Mouse (Mus musculus): ENCODE data around the gene Tspan11.

The Tspan11 gene

DNA sequence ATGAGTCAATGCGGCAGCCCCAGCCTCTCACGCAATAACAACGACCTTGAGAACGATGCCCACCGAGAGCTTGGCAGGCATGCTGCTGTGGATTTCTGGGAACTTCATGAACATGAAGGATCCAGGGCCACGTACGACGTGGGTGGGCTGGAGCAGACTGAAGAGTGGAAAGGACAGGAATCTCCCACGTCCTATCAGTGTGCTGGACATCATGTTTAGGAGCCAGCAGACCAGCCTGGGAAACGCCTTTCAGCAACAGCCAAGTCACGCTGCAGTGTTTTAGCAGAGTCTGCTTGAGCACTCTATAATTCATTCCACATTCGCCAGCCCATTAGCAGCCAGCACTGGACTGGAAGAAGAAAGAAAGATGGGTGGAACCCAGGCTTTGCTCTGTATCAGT lies 10.4 kb upstream of the Tspan11 start:
- DNase-seq (ENCODE audit: low read depth, low spot score), result no peak

DNA sequence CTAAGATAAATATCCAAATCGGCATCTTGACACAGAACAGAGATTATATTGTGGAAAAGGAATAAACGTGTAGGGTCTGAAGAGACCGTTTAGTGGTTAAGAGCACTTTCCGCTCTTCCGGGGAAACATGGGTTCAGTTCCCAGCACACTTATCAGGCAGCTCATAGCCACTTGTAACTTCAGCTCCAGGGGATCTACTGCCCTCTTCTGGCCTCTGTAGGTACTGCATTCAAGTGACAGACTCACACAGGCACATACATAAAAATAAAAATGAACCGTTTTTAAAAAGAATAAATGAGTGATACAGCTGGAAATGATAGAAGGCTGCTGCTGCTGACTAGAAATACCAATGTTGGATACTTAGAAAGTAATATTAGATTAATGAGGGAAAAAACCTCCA lies 7.9 kb upstream of the Tspan11 start:
- no peak for DNase-seq (ENCODE audit: low read depth, low spot score)

DNA sequence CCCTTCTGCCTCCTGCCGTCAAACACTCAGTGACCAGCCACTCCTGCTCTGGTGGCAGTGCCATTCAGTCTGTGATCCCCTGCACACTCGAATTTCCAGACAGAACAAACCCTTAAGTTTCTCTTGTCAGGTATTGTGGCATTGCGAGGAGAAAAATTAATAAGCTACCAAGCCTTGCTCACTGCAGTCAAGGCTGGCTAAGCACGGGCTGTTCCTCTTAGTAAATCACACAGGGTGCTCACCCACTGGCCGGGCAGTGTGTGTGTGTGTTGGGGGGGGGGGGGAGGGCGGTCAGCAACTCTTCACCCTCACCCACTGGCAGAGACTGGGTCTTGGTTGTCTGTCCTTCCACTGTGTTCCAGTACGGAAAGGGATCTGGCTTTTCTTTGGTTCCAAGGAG lies 473 bp upstream of the Tspan11 start:
- no peak for DNase-seq (ENCODE audit: low read depth, low spot score)

DNA sequence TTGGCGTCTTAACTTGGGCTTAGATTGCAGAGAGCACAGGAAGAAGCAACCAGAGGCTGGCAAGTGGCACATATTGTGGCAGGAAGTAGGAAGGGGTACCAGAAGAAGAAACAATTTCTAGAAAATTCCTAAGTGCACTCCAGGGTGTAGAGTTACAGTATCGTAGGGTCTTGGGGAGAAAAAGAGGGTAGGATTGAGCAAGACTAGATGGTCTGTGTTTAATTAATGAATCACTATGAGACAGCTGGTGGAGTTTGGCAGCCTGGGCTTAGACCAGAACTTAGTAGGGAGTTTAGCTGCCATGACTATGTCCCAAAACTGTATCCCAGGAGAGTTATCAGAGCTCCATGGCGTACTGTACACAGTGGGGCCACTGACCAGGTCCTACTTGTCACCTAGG lies 1.2 kb downstream of the Tspan11 start:
- DNase-seq (ENCODE audit: low read depth, low spot score), result no peak

DNA sequence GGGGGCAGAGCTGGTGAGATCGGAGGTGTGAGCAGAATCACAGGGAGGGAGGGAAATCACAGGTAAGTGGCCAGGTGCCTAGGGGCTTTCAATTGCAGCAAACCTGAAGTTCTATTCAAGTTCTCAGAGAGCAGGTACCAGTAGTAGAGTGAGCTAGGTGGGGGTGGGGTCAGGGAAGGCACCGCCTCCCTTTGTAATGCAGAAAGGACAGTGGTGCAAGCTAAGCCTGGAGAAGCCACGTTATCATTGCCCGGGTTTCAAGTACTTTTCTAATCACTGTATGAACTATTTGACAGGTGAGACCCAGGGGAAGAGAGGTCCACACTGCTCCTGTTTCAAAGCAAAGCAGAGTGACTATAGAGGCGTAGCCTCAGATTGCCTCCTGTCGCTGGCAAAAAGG lies 6.2 kb downstream of the Tspan11 start:
- no peak for DNase-seq (ENCODE audit: low read depth, low spot score)

DNA sequence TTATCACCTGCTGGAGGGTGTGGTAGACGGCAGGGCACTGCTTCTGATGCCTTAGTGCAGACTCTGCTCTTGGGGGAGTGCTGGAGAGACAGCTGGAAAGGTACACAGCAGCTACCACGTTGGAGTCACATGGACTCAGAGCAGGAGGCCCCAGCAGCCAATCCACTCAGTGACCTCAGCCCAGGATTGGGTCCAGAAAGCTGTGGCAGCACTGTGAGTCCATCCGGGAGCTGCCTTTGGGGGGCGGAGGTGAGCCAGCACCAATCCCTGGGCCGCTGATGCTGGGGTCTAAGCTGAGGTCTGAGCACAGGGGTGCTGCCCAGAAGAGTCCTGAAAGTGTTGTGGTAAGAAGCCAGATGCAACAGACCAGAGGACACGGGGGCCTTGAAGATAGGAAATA lies 7.6 kb downstream of the Tspan11 start:
- no peak for DNase-seq (ENCODE audit: low read depth, low spot score)

DNA sequence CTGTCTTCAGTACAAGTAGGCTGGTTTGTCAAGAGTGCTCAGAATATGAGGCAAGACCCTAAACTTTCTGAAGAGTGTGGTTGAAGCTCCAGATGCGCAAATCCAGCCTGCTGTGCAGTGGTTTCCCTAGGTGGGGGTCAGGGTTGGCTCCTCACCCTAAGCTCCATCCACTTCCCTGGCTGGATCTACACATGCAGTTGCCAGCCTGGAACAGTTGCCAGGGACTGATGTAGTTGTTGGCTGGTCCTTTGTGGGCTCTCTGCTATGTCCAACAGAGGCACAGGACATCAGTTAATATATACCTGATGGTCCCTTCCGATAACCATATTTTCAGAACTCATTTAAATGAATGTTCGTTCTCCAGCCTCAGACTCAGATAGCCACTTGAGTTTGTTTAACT lies 9.0 kb downstream of the Tspan11 start:
- no peak for DNase-seq (ENCODE audit: low read depth, low spot score)

DNA sequence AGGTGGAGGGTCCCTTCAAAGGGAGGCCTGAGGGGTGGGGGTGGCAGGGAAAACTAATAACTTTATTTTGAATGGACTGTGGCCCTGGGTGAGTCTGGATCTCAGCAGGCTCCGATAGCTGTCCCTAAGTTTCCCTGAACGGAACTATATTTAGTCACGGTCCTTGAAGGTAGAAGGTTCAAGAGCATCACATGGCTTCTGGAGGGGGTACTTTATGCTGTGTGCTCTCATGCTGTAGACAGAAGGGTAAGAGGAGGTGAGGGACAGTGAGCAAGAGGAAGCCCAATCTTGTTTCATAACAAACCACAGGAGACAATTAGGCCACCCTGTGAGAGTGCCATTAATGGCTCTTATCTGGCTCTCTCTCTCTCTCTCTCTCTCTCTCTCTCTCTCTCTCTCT lies 10.0 kb downstream of the Tspan11 start:
- no peak for DNase-seq (ENCODE audit: low read depth, low spot score)

DNA sequence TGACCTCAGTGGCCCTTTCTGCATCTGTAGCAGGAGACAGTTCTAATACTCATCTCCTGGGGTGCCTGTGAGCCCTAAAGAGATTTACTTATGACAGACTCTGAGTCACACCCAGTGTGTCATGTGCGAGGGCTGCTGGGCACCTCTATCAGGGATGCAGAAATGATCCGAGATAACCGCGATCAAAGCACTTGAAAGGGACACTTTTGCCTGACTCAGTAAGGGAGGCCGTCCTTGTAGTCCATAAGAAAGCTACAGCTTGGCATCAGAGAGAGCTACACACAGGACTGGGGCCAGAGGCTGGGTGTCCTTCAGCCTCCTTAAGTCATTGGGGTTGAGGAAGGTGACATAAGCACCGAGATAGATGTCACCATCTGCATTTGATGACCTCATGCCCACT lies 12.7 kb downstream of the Tspan11 start:
- DNase-seq (ENCODE audit: low read depth, low spot score), result peak; percentile 11

DNA sequence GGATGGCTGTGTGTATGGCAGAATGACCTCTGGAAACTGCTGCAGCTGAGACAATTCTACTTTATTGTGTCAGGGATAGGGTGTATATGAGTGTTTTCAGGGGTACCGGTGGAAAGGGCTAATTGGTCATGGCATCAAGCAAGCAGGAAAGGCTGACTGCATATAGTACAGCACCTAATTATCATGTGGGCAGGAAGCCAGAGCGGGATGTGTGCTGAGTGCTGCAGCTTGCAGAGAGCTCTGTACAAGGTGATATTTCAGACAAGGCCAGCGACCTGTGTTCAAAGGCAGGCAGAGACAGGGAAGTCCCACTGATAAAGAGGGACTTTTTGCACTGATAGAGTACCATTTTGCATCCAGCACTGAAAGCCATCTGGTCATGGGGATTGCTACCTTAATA lies 13.9 kb downstream of the Tspan11 start:
- DNase-seq (ENCODE audit: low read depth, low spot score), result no peak

DNA sequence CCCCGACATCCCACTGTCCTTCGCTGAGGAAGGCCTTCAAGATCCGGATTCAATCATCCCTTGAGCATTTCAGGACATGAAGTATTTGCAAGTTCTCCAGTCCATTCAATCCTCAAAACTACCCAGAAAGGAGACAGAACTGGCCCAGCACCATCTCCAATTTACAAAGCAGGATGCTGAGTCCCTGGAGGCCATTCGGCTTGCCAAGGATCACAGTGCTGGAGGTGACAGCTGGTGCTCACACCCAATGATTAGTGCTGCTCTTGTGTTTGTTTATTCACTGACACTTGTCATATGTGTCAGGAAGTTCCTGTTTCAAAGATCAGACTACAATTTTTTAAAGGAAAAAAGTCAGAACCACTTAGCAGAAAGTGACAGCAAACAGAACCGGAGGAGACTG lies 14.3 kb downstream of the Tspan11 start:
- peak; percentile 13 for DNase-seq (ENCODE audit: low read depth, low spot score)

DNA sequence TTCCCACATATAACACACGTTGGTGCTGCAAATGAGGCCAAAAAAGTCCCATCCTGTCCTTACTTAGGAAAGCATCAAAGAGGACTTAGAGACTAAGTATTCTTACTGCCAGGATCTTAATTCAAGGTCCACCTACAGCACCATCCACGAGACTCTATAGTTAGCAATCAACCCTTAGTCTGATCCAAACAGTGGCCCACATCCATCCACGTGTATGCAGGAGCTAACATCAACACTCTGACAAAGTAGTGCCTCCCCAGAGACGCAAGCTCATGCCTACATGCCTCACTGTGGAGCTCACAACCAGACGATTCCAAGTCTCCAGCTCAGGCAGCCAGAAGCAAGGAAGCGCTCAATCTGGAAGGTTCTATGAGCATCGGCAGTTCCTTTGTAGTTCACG lies 15.2 kb downstream of the Tspan11 start:
- peak; percentile 82 for DNase-seq (ENCODE audit: low read depth, low spot score)

DNA sequence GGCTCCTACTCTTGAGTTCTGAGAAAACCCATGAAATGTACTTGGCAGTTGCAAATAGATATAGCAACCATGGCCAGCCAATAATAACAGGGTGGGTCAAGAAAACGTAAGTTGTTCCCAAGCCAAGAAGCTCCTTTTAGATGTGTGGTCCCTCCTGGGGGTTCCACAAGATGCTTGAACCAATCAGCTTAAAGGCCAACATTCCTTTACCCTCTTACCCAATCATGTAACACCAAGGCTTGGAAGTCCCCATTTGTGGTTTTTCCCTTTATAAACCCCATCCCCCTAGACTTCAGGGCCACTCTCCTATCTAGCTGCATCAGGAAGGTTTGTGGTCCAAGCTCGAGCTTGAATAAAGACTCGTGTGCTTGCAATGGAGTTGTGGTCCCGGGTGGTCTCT lies 23.2 kb downstream of the Tspan11 start:
- DNase-seq (ENCODE audit: low read depth, low spot score), result no peak

DNA sequence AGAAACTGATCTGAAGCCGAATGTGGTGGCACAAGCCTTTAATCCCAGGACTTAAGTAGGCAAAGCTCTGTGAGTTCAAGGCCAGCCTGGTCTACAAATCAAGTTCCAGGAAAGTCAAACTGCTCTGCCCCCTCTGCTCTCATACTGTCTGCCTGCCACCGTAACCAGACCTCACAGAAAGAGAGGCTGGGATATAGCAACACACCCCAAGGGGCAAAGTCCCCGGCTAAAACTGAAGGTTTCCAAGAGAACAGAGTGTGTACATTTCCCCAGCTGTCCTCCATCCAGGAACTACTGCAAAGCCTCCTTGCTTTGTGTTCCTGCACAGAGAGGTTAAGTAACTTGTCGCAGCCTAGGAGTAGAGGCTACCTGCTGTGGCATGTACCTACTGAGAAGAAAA lies 24.3 kb downstream of the Tspan11 start:
- DNase-seq (ENCODE audit: low read depth, low spot score), result no peak

DNA sequence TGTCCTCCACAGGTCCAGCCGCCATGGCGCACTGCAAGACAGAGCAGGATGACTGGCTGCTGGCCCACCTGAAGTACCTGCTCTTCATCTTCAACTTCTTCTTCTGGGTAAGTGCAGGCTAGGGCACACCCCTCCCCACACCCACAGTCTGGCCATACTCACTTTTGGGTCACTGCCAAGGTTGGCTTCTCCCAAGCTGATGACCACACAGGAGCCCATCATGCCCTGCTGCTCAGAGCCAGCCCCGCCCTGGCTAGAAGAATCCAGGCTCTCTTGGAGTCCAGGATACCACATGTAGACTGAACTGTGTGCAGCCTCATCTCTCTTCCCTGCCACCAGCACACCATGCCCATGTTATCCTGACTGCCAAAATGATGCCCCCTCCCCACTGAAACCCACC lies 25.5 kb downstream of the Tspan11 start:
- DNase-seq (ENCODE audit: low read depth, low spot score), result no peak

DNA sequence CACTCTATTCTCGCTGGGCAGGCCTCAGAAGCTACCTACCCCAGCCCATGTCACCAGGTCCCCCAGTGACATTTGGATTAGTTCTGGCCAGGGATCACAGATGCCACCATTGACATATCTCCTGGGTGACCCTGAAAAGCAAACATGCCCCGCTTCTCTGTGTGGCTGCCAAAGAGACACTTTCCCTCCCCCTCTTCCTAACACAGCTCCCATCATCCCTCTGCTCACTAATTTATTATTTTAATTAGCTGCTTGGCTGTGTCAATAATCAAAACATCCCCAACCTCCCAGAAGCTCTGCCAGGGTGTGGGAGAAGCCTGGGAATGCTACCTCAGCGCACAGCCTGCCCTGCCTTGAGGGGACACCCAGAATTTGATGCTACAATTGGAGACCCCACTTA lies 29.6 kb downstream of the Tspan11 start:
- no peak for DNase-seq (ENCODE audit: low read depth, low spot score)

DNA sequence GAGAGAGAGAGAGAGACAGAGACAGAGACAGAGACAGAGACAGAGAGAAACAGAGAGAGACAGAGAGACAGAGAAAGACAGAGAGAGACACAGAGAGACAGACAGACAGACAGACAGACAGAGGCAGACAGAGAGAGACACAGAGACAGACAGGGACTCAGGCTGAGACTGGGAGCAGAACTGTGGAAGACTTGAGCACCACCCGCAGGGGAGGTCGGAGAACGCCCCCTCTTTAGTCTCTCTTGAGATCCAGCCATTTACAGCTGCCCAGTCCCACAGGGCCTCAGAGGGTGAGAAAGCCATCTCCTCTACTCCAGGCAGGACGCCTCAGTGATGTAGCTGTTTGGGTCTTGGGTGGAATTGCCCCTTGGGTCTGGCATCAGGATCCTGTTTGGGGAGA lies 30.3 kb downstream of the Tspan11 start:
- no peak for DNase-seq (ENCODE audit: low read depth, low spot score)

DNA sequence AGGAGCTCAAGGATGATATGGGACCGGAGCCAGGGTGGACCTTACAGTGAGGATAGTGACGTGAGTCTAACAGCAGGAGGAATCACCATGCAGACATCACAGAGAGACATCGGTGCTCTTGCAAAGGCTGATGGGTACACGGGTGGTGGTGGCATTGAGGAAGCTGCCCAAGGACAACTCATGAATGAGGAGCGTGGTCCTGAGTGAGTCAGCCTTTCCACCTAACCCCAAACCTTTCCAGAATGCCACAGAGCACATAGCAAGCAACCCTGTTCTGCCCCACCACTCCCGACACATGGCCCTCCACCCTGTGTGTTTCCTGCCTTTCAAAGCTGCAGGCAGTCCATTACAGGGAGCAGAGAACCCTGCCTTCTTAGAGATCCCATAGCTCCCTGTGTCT lies 32.1 kb downstream of the Tspan11 start:
- DNase-seq (ENCODE audit: low read depth, low spot score), result no peak

DNA sequence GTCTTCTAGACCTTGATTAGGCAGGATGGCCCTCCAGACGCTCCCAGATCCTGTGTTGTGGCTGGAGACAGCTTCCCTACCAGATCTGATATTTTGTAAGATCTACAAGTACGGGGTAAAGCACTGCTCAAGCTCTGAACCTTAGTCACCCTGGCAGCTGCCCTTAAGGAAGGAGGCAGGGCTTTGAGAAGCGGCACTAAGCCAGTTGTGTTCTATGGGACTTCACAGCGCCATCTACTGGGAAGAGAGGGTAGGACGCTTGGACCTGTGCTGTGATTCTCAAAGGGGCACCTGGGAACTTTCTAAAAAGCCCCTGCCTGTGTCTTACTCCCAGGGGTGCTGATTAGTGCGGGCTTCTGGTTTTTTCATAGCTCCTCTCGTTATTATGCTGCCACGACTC lies 33.3 kb downstream of the Tspan11 start:
- peak; percentile 87 for DNase-seq (ENCODE audit: low read depth, low spot score)

DNA sequence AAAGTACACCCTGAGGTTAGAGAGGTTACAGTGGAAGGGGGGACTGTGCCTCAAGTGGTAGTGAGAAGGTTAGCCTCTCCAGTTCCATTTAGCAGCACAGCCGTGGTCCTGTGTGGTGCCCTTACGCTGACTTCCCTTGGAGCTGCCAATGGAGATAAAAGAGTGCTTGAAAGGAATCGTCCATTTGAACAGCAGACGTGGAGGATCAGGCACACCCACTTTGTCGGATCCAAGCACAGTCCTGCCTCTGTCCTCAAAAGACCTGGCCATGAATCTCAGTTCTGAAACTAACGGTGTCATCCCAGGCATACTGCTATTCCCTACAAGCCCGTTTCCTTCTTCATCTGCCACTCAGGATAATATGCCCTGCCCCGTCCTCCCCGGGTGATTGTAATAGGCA lies 34.6 kb downstream of the Tspan11 start:
- no peak for DNase-seq (ENCODE audit: low read depth, low spot score)

DNA sequence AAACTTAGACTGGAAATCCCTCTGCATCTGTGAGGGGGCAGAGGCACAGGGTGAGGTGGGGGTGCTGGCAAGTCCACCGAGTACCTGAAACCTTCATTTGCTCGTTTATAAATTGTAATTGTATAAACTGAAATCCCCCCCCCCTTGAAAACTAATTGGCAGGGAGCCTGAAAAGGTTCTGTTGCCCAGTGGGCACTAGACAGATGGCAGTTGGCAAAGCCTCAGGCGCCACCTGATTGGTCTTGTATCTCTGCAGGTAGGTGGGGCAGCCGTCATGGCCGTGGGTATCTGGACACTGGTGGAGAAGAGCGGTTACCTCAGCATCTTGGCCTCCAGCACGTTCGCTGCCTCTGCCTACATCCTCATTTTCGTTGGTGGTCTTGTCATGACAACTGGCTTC lies 35.9 kb downstream of the Tspan11 start:
- no peak for DNase-seq (ENCODE audit: low read depth, low spot score)

DNA sequence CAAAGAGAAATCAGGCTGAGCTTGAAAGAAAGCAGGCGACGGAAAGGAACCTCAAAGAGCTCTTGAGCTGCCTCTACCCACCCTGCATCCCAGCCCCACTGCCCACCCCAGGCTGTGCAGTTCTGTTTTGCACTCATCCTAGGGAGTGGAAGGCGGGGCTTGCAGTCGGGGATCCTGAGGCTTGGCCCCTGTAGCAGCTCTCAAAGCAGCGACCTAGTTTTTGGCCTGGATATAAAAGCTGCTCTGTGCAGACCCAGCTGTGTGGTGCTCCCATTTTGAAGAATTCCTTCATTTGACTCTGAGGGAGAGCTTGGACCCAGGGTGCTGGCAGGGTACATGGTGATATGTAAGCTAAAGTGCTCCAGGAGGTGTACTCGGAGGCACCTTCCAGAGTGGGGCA lies 37.4 kb downstream of the Tspan11 start:
- peak; percentile 65 for DNase-seq (ENCODE audit: low read depth, low spot score)

DNA sequence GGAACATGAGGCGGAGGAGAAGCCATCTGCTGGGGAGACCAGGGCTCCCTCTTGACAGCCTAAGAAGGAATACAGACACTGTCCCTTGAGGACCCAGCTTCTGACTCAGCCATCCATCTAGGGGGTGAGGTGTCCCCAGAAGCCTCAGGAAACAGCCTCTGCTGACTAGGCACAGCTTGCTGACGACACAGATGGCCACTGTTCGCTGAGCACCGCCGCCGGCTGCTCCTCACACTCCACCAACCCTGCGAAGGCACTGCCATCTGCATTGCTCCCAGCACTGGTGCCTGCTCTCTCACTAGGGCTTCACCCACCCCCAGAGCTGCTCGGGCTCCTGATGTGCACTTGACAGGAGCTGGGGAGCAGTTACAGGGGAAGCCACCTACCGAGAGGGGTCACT lies 38.5 kb downstream of the Tspan11 start:
- peak; percentile 90 for DNase-seq (ENCODE audit: low read depth, low spot score)

DNA sequence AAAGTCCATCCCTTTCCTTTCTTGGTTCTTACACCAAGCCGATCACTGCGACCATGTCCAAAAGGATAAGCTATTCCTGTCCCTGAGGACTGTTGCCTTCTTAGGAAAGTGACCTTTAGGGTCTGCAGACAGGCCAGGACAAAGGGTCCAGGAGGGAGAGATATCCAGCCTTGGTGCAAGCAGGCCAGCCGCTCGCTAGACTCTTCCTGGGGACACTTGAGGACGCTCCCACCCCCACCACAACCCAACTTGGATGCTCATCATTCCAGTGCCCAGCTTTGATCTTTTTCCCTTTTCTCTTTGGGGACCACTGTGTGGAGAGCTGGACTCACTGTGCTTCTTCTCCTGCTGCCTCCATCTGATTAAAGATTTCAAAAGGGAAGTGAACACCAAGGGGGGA lies 41.3 kb downstream of the Tspan11 start:
- peak; percentile 30 for DNase-seq (ENCODE audit: low read depth, low spot score)

DNA sequence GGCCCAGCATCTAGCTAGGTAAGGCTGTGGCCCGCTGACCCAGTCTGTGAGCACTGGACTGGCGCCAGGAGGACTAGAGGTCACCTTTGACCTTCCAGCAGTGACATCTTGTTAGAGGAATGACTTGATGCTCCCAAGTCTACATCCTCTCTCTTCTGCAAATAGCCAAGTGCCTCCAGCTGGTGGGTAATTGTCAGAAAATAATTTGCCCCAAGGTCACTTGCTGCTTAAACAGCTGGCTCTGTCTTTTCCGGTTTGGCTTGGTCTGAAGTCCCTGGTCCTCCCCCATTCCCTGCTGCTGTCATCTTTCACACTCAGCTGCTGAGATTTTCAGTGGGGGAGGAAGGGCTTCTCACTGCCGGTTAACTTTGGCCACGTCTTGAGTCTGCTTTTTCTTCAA lies 45.3 kb downstream of the Tspan11 start:
- peak; percentile 61 for DNase-seq (ENCODE audit: low read depth, low spot score)

Measured in brain, adult 2 months (tissue).